Mouse (Mus musculus) myocyte (in vitro differentiated cells): Measurements from ENCODE around the gene Bicc1.

ENCODE experiments used
- E2F4 ChIP-seq: IDR thresholded peaks from one replicate; pipeline ENCODE4 v1.6.1; 2011; ENCODE audit warnings: mild to moderate bottlenecking, control low read depth, moderate library complexity; ENCODE audit not compliant: insufficient read depth
- MAX ChIP-seq: IDR thresholded peaks from one replicate; pipeline ENCODE4 v1.6.1; 2011; ENCODE audit warnings: low read depth, mild to moderate bottlenecking, control low read depth
- POLR2A ChIP-seq: IDR thresholded peaks from one replicate; pipeline ENCODE4 v1.6.1; 2011; ENCODE audit warnings: low read depth, mild to moderate bottlenecking, control low read depth, moderate library complexity; ENCODE audit not compliant: insufficient read length
- POLR2AphosphoS2 ChIP-seq: IDR thresholded peaks from one replicate; pipeline ENCODE4 v1.6.1; 2011; ENCODE audit warnings: low read depth, control low read depth; ENCODE audit not compliant: insufficient read length
- TCF3 ChIP-seq: IDR thresholded peaks from one replicate; pipeline ENCODE4 v1.6.1; 2011; ENCODE audit warnings: low read depth, control low read depth; ENCODE audit not compliant: insufficient read length
- USF1 ChIP-seq: IDR thresholded peaks from one replicate; pipeline ENCODE4 v1.6.1; 2011; ENCODE audit warnings: low read depth, mild to moderate bottlenecking, control low read depth, moderate library complexity

DNA sequence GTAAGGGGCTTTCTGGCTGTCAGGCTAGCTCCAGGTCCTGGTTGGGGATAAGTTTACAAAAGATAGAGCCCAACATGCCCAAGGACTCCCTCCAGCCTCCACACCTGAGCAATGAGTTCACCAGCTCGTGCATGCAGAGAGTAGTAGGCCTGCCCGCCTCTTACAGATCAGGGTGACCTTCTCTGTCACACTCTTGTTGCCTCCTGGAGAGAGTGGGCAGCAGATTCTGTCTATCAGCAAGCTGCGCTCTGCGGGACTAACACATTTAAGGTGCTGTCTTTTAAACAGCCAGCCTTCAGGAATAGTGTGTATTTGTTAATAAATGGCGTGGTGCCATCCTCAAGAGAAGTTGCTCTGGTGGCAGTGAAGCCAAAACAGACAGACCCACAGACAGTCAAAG lies 101.4 kb downstream of the Bicc1 start:
- TF ChIP-seq MAX, result no peak
- no peak for TF ChIP-seq POLR2A
- no peak for TF ChIP-seq E2F4
- no peak for TF ChIP-seq USF1
- no peak for TF ChIP-seq POLR2AphosphoS2
- TF ChIP-seq TCF3, result no peak
